Mouse (Mus musculus) mouse trophoblast stem cell (cell line): Measurements from ENCODE around the gene Pja2.
"Not testable (repeated sequence)": the region's sequence is repeated elsewhere in the genome, so short reads cannot be mapped to it uniquely, and the experiment has no call there.

Experiments
- in situ Hi-C, 2 experiments: fragments of 300-500 bp; cut with MseI, MboI; formaldehyde crosslinking; loops; 2 replicates in 1 of 2; 3 replicates in 1 of 2; pipeline ENCODE4 v1.15.1; 2025

Gene Pja2

DNA sequence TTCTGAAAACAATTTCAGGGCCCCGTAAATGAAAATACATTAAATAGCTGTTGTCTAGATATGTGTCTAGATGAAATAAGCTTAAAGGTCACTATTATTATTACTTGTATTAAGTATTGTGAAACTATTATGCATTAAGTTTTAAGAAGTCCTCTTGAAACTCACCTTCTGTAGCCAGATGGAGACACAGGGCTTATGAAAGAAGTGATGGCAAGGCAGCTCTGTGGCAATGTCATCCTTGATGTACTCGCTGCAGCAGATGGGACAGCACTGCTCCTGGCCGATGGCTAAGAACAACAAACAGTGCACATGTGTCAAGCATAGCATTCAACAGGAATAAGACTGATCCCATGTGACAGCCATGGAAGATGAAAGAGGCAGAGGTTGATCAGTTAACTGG lies 44.9 kb downstream of the Pja2 start:
- in situ Hi-C loops, result no loop called here

GRCm38 (mm10) chr17:64281368-64281767 lies 50.3 kb downstream of the Pja2 start:
- in situ Hi-C loops, result not testable (repeated sequence)

GRCm38 (mm10) chr17:64277649-64278212 lies 54.0 kb downstream of the Pja2 start:
- in situ Hi-C loops, result no loop called here

DNA sequence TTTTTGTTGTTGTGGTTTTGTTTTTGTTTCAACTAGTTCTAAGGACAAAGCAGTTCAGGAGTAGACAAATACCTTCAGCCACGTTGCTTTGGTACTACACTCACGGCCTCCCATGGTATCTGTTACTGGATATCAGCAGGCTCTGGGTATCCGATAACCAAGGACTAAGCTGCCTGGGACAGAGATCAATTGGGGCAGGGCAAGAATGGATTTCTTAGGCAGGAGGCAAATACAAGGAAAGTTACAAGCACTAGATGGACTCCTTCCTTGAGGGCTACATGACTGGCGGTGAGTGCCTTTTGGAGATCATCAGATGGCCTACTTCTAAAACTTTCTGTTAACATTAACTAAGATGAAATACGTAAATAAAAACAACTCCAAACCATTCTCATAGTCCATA lies 55.0 kb downstream of the Pja2 start:
- in situ Hi-C loops, result no loop called here

DNA sequence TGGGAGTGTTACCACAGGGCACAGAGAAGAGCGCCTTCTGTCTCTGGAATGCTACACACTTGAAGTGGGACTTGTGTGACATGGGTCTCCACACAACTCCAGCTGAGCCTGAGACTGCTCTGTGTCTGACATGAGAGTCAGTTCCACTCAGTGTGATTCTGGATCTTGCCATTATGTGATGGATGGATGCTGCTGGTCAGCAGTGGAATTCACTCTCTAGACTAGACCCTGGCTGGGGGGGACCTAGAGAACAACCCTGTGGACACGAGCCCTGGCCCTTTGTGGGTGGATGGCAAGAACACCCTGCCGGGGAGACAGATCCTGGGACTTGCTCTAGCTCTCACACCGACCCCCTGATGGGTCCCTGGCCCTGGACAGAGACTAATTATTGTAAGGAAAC lies 56.5 kb downstream of the Pja2 start:
- in situ Hi-C loops, result no loop called here

DNA sequence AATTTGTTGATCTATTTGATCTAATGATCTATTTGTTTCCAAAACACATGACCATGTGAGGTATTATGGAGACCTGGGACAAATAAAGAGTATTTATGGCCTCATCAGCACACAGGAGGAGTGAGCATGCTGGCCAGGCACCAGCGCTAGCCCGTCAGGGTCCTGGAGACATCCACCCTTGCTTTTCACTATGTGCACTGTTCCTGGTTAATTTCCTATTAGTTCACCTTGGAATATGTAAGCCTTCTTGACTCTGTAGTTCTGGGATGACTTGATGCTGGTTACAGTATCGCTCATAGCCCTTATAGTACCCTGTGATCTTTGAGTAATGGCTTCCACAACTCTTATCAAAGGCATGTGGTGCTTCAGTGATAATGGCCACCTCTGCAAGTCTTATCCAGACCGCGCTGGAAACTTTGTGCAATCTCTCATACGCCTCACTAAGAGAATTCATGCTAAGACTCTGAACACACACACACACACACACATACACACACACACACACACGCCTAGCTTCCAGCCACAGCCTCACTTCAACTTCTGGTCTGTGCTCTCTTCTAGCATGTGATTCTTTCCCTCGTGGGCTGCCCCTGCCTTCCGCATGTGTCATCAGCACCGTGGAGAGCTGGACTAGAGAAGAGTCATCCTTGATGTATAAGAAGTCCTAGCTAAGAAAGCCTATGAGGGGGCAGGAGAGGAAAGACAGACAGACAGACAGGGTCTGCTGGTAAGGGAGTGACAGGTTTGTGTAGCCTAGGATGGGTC lies 57.2 kb downstream of the Pja2 start:
- in situ Hi-C loops, result no loop called here

DNA sequence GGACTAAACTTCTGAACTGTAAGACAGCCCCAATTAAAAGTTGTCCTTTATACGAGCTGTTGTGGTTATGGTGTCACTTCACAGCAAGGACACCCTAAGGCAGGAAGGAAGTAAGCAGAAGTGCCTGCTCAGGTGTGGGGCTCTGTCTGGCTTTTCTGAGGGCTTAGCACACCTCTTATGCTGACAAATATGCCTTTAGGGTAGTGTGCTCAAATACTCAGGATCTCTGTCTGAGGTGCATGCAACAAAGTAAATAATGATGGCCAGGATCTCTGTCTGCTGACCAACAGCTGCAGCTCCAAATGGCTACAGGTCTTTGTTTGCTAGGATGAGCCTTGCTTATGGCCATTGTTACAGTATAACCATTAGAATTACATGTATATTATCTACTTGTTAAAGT lies 71.1 kb downstream of the Pja2 start:
- in situ Hi-C loops, result no loop called here

DNA sequence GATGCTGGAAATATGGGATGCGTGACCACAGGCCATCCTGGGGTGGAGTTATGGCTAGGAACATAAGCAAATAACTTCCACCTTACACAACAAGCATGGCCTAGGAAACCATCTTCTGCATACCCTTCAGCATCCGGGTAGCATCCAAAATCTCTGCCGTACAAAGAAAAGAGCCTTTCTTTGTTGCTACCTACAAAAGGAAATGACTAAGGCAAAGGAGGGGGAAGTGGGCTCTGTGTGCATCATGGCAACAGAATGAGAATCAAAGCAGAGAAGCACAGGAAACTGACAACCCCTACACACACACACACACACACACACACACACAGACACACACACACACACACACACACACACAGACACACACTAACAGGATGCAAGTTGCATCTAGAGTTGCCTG lies 83.5 kb downstream of the Pja2 start:
- in situ Hi-C loops, result no loop called here

DNA sequence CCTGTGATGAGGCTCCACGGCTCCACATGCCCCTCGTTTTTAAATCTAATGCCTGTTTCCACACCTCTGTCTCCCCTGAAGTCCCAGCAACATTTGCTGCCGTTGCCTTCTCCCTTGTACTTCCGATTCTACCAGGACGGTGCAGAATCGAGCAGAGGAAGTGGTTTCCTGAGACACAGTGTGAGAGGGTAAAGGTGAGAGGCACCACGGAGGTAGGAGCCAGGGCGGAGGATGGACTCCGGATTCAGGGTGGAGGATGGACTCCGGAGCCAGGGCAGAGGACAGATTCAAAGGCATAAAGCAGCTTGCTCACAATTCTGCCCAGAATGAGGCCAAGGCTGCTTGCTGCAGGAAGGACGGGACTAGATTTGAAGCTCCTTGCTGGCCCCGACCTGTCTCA lies 88.8 kb downstream of the Pja2 start:
- in situ Hi-C loops, result no loop called here

- in situ Hi-C loops, result no loop called here
Observed at GRCm38 (mm10) chr17:64242310-64242859, 89.3 kb downstream of the Pja2 start.

DNA sequence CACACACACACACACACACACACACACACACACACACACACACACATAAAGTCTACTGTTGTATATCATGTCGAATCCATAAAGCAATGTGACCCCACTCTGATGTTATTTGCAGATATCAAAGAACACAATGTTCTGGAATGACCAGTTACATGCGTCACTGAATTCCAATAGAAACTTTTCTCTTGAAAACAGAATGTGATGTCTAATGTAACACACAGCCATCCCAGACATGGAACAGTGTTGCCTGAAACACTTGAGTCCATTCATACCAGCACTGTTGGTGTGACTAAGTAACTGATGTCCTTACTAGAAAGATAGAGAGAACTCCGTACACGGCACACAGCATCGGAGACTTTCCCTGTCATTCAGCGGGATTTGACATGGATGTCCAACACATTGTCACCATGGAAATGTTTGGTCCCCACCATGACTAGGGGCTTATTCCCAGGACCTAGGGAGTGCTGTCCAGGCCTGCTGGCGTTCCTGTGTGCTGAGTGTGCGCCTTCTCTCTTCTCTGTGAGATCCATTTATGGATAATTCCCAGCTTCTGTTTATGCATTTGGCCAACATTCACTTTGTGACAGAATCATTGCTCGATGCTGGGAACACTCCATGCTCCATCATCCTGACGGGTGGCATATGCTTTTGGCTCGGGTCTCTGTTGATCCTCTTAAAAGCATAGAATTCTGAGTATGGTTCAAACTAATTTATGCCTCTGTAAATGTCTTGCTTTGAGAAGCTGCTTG lies 90.0 kb downstream of the Pja2 start:
- in situ Hi-C loops, result no loop called here

- in situ Hi-C loops, result loop anchor here (10.0 kb wide), 1 partner anchor 143 kb away; no protein-coding TSS in a partner anchor
Observed at GRCm38 (mm10) chr17:64232134-64232533, 99.6 kb downstream of the Pja2 start.

- in situ Hi-C loops, result loop anchor here (10.0 kb wide), 1 partner anchor 143 kb away; no protein-coding TSS in a partner anchor
Observed at GRCm38 (mm10) chr17:64231637-64232036, 100.1 kb downstream of the Pja2 start.

GRCm38 (mm10) chr17:64231172-64231571 lies 100.5 kb downstream of the Pja2 start:
- in situ Hi-C loops, result loop anchor here (10.0 kb wide), 1 partner anchor 144 kb away; no protein-coding TSS in a partner anchor
